Mouse (Mus musculus): ENCODE measurements around the gene 6430571L13Rik.
"Not testable (repeated sequence)": the region's sequence is repeated elsewhere in the genome, so short reads cannot be mapped to it uniquely, and the experiment has no call there.

6430571L13Rik gene

DNA sequence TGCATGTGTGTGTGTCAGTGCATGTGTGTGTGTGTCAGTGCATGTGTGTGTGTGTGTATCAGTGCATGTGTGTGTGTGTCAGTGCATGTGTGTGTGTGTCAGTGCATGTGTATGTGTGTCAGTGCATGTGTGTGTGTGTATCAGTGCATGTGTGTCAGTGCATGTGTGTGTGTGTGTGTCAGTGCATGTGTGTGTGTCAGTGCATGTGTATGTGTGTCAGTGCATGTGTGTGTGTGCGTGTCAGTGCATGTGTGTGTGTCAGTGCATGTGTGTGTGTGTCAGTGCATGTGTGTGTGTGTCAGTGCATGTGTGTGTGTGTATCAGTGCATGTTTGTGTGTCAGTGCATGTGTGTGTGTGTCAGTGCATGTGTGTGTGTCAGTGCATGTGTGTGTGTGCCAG lies 33.7 kb upstream of the 6430571L13Rik start:
- in situ Hi-C loops (cut with MboI), result not testable (repeated sequence)

DNA sequence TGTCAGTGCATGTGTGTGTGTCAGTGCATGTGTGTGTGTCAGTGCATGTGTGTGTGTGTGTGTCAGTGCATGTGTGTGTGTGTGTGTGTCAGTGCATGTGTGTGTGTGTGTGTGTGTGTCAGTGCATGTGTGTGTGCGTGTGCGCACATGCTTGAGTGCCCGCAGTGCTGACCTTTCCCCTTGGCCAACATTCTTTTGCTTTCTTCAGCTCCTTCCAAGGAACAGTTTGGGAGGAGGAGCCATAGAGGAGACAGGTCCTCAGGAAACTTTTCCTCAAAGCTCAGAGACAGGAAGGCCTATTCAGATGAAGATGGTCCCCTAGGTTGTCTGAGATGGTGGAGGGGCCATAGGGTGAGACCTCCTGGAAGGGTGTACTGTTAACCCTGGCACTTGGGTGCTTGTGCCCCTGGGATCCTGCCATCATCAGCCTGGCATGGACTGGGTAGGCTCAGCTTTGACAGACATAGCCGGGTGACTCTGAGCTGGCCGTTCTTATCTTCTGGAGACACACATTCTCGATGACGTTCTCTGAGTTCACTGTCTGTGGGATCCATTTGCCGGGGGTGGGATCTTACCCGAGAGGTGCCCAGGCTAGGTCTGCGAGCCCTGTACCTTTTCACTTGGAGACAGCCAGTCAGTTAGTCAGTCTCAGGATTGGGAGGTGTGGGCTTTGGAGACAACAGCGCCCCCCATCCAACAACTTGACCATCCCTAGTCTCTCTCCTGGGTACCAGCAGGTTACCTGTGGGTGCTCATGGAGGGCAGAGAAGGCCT lies 33.1 kb upstream of the 6430571L13Rik start:
- in situ Hi-C loops (cut with MboI), result no loop called here

DNA sequence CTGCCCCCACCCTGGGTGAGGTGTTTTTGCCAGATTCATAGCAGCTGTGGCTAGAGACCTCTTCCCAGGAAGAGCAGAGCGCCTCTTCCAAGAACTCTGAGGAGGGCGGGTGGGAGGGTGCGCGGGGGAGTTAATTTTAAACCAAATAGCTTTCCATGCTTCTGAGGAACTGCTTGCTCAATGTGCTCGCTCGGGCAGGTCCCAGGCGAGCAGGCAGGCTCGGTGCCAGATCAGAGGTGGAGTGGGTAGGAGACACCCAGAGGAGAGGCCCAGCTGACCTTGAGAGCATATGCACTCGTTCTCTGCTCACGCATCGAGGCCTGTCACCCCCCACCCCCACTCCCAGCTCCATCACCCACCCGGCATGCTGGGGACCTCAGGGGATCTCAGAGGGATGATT lies 32.5 kb upstream of the 6430571L13Rik start:
- in situ Hi-C loops (cut with MboI), result no loop called here

DNA sequence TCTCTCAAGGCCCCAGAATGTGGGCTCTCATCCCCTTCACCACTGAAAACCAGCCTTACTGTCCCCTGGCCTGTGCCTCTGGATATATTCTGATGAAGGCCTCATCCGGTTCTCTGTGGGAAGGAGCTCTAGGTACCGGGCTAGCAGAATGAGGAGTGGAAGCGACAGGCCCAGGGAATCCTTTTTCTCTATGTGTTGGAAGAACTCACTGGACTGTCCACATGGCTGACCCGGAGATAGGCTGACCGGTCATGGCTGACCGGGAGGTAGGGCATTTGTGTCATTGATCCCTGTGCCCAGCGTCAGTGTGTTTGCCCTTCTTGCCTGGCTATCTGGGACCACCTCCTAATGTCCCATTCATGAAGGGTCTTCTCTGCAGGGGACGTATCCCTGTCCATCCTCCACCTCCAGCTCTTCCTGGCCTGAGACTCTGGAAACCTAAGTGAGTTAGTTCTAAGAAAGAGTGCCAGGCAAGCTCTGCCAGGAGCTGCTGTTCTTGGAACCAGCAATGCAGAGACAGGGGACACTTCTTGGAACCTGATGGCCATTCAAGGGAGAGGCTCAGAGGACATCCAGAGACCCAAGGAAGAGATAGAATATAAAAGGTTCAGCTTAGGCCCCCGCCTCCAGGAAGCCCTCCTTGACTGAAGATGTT lies 31.9 kb upstream of the 6430571L13Rik start:
- in situ Hi-C loops (cut with MboI), result no loop called here

DNA sequence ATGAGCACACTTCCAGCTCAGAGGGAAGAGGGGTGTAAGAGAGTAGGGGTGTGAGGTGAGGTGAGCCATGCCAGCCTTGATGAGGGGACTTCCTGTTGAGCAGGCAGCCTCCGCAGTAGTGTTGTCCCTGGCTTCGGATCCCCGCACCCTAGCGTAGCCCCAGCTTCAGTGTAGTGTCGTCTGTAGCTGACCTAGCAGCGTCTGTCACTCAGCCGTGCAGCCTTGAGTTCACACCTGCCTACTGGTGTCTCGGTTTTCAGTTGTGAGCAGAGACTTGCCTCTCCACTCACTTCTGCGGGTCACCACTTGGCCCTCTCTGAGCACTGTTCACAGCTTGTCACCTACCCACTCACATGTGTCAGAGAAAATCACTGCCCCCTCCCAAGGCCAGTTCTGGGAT lies 31.2 kb upstream of the 6430571L13Rik start:
- in situ Hi-C loops (cut with MboI), result no loop called here

DNA sequence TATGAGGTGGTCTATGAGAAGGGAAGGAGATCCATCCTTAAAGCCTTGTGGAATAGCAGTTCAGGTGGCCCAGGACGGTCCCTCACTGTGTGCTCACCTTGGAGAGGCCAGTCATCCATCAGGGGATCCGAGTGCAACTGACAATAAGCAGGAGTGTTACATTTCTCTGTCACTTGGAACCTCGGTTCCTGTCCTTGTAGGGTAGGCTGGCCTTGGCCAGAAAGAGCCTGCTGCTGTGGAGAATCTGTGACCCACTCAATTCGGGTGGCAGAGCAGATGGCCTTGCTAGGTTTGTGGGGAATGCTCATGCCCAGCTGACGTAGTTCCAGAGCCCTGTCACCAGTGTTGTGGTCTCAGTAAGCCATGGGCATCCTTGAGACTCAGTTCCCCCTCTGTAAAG lies 30.8 kb upstream of the 6430571L13Rik start:
- in situ Hi-C loops (cut with MboI), result no loop called here

DNA sequence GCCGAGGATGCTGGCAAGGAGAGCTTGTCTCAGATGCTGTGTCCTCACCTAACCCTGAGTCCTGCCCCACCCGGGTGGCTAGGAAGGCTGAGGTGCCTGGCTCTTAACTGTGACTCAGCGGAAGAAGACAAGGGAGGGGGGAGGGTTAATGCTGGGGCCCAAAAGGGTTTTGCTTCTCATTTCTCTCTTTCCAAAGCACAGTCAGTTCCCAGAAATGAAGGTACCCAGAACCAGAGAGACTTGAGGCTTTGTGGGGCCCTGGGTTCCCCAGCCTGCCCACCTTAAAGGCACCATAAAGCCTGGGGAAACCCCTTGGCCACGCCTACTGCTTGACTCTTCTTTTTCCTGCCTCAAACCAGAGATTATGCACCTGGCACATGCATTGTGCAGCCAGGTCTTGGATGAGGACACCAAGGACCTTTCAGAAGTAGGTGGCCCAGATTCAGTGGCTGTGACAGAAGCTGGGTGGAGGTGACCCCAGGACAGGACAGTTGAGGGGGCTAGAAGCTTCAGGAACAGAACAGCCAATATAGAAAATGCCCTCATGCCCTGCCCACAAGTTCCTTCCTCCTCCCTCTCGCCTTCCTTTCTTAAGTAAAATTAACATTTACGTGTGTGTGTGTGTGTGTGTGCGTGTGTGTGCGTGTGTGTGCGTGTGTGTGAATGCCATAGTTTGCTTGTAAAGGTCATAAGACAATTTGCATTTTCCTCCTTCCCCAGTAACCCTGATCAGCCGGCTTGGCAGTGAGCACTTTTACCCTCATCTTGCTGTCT lies 27.4 kb upstream of the 6430571L13Rik start:
- in situ Hi-C loops (cut with MboI), result no loop called here

DNA sequence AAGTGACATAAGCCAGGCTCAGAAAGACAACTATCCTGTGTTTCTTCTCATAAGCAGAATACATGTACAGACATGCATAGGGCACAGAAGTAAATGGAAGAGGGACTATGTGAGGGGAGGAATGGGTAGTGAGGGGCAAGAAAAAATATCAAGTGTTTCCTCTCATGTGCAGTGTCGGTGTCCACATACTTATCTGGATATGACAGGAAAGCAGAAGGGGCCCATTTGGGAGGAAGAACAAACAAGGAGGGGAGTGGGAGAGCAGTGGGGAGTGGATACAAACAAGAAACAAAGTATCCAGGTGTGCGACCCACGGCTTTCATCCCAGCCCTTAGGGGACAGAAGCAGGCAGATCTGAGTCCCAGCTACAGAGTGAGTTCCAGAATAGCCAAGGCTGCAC lies 26.5 kb upstream of the 6430571L13Rik start:
- in situ Hi-C loops (cut with MboI), result no loop called here

DNA sequence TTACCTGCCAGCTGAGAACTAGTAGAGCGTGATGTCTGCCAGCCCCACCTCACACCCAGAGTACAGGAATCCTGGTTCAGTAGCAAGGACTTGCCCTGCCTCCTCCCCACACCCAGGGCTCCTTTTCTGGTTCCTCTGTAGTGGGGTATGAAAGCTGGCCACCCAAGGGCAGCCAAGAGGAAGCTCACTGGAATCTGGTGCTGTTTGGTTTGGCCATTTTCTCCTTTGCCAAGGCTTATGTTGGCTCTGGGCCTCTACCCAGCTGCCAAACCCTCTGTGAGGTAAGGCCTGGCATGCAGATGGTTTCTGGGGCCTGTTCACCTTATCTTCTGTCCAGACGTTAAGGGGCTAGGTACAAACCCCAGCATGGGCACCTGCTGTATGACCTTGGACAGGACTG lies 24.6 kb upstream of the 6430571L13Rik start:
- in situ Hi-C loops (cut with MboI), result no loop called here

DNA sequence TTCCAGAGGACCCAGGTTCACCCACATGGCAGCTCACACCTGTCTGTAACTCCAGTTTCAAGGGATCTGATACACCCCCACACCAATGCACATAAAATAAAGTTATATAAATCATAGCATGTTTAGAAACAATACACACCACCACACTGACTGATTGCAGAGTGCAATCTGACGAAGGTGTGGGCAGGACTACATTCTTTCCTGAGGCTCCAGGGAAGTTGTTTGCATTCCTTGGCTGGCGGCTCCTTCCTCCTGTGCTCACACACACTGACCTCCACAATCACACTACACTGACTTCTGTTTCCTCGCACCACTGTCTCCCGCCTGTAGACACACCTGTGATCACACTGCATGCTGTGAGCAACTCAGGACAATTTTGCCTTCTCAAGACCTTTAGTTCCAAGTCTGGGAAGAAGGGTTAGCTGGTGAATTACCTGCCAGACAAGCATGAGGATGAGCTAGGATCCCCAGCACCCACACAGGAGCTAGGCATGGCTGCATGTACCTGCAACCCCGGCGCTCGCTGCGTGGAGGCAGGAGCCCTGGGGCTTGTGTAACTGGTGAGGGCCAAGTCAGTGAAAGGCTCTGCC lies 17.8 kb upstream of the 6430571L13Rik start:
- in situ Hi-C loops (cut with MboI), result no loop called here

DNA sequence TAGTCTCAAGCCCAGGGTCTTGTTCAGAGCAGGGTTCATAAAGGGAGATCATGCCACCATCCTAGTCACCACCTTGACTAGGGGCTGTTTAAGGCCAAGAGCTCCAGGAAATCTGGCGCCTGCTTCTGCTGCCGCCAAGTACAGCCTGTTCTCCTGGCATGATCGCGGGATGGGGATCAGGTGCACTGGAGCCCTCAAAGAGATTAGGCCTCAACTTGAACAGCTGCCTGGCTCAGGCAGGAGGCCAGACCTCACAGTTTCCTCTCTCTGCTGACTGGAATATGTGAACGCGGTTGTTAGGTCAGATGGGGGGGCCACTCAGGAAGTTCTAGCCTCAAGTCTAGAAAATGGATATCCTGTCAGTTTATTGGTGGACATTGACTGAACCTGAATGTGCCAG lies 16.8 kb upstream of the 6430571L13Rik start:
- in situ Hi-C loops (cut with MboI), result no loop called here

DNA sequence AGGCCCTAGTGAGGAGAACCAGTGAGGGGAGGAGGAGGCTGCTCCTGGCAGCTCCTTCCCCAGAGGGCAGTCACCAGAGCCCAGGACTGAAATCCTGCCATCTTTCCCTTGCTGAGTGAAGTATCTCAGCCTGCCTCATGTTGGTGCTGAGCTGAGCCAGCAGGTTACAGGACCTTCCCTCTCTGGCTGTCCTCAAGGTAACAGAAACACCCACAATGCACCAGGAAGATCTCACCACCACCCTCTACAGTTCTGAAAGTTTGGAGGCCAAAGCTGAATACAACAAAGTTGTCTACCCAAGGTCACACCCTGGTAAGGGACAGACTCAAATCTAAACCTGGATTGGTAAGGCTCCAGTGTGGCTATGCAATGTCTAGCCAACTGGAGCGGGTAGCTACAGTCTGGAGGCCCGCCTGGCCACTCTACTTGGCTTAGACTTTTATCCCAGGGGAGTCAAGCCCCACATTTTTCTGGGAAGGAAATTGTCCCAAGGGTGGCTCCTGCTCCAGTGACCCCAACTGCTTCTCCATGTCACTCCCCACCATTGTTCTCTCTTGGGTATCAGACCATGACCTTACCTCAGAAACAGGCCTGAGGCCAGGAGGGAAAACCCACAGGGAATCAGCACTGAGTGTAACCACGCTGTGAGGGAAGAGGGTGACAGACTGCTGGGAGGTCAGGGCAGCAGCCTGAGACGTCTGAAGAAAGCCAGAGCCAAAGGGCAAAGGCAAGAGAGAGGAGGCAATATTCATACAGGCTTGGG lies 15.4 kb upstream of the 6430571L13Rik start:
- in situ Hi-C loops (cut with MboI), result no loop called here

DNA sequence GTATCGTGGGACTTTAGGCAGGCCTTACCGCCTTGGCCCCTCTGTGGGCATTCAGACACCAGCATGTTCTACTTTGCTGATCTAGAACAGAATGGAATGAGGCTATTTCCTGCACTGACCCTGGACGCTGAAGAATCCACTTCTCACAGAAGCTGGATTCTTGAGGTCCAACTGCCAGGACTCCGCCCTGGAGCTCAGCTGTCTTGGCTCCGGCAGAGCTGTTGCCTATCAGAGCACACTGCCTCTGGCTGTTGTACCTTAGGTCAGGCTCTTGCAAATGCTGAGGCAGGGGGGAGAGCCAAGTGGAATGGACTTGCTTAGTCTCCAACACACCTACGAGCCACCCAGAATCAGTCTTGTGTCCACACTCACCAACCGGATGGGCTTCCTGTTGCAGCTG lies 14.5 kb upstream of the 6430571L13Rik start:
- in situ Hi-C loops (cut with MboI), result no loop called here

DNA sequence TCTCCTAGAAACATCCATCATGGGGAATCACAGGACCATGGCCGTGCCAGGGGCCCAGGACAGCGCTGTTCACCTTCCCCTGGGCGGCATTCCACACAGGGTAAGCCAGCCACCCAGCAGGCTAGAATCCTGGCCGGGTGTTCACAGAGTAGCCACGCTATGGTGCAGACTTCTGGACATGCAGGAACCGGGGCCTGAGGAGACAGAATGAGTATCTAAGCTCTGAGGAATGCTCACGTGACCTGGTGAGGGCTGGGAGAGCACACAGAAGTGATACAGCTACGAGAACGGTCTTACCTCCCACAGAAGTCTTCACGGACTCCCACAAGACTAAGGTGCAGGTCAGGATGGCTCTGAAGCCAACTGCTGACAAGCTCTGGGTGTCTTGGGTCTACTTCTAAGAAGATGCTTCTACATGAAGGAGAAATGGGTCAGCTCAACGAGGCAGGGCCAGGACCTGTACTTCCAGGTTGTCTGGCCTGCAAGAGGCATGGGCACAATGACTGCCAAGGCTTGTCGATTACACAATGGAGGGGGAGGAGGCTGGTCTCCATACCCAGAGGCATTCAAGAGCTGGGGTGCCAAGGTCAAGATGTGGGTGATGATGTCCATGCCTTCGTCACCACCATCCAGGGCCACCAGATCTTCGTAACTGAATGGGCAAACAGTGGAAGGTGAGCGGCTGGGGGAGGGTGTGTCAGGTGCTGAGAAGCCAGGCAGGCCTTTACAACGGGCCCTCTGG lies 12.4 kb upstream of the 6430571L13Rik start:
- in situ Hi-C loops (cut with MboI), result no loop called here

DNA sequence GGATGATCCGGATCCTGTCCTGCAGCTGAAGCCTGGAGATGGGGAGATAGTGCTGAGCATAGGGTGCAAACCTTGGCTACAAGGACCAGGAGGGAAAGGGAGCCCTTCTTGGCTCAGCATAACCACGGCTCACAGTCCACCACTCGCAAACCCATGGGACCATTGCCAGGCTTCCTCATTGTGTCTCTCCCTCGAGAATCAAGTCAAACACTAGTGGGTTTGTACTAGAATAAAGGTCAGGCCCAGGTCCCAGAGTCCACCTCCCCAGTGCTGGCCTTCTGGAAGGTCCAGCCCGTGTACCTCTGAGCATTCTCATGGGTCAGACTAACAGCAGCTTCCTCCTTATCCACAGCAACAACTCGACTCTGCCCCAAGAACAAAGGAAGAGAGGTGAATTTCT lies 9.6 kb upstream of the 6430571L13Rik start:
- in situ Hi-C loops (cut with MboI), result loop anchor here (5.0 kb wide), 1 partner anchor 33 kb away; the partner anchor contains the start of gene Cish

DNA sequence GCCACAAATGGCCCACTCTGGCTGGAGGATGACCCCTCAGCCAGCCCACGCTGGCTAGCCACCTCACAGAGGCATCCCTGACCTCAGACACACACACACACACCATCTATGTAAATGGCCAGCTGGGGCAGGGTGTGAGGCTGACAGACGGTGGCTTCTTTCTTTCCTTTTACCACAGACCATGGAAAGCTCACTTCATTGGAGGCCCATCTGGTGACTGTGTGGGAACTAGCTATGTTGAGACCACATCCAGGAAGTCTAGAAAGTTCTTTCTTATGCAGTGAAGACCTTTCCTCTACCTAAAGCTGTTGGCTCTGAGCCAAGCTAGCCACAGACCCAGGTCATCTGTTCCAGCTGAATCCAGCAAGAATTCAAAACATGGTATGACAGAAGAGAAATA lies 6.7 kb upstream of the 6430571L13Rik start:
- in situ Hi-C loops (cut with MboI), result loop anchor here (5.0 kb wide), 1 partner anchor 36 kb away; the partner anchor contains the start of gene Cish

DNA sequence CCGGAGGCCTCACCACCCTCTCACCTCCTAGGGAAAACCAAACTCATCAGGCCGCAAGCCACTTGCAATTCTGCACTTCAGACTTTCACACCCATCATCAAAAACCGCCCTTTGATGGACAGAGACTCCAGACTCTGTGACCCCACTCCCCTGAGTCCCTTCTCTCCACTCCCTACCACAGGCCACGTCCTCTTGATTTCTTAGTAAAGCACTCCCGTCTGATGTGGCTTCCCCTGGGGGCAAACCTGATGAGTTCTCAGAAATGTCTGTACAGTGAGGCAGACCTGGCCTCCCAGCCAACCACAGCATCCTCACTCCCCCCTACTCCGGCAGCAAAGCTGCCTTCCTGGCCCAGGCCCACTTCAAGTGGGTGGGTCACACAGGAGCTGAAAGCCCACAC lies 6.0 kb upstream of the 6430571L13Rik start:
- in situ Hi-C loops (cut with MboI), result loop anchor here (5.0 kb wide), 1 partner anchor 37 kb away; the partner anchor contains the start of gene Cish

DNA sequence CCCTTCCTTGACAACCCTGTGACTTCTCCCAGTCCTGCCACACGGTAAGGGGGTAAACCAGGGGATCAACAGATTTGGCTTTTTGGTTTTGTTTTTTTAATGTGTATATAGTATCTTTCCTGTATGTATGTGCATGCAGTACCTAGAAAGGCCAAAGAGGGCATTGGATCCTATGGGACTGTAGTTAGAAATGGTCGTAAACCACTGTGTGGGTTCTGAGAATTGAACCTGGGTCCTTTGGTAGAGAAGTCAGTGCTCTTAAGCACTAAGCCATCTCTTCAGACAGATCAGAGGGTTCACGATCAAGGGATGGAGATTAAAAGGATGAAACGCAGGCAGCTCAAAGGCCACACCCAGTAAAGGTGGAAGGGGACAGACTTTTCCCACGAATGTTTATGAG lies 5.4 kb upstream of the 6430571L13Rik start:
- in situ Hi-C loops (cut with MboI), result no loop called here

DNA sequence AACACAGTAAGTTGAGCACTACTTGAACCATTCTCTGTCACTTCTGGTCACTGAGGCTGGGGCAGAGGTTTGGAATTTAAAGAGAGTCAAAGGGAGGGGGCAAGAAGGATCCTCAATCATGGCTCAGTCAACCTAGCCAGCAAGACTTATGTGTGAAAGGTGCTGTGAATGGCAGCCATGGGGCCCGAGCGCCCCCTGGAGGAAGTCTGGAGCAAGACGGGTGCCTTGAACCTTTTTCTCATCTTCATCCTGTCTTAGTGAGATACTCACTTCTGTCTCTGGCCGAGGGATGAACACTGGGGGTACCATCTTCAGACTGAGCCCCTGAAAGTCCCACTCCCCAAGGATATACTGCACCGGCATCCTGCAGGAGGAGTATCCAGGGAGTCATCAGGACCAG lies 4.5 kb upstream of the 6430571L13Rik start:
- in situ Hi-C loops (cut with MboI), result no loop called here

DNA sequence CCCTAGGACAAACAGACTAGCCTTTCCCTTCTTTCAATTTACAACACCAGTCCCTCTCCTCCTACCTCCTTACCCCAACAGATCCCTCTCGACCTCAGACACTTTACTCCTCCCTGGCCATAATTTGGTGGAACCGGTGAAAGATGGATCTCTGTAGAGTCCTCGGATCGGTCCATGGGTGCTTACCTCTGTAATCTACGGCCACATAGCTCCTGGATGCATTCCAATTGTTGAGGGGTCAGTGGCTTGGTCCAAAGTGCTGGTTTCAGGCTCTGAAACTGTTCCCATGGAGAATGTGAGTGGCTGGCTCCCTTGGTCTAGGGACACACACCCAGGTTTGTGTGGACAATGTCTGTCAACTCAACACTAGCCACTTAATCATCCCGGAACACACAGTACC lies 4.0 kb upstream of the 6430571L13Rik start:
- in situ Hi-C loops (cut with MboI), result no loop called here
